In genomic region chr10:29175656-29176055, GRCm38 (mm10) we compare ENCODE assay signal across 32 mouse cellular contexts. TPM values are rescaled to one million over a fixed set of nuclear protein-coding genes. Genes with fewer than 3 reads are reported as not detected.
DNase-seq lines count a peak whose midpoint lies in the region; ATAC-seq and TF ChIP-seq lines count a peak whose summit lies in the region.
"Had no signal": no experiment of that assay in that cellular context is flagged by ENCODE, and none has a peak within 500 bp of the region (broad histone marks: within the 10 kb centered on the region; RNA-seq: fewer than 3 reads in every experiment).

No protein-coding gene starts in this region.

- WGBS in embryonic facial prominence, embryonic 11.5 days, result 69% methylated on average over 3 of the region's 3 CpGs
- 69% methylated on average over 3 of the region's 3 CpGs for WGBS in embryonic facial prominence, embryonic 10.5 days
- WGBS in forebrain, embryonic 16.5 days, result 58% methylated on average over 3 of the region's 3 CpGs
- WGBS in forebrain, embryonic 11.5 days, result 81% methylated on average over 3 of the region's 3 CpGs

- peak; percentile 3 for DNase-seq in embryonic facial prominence, embryonic 11.5 days (ENCODE audit: low spot score)
- DNase-seq in embryonic facial prominence, embryonic 10.5 days (ENCODE audit: low spot score), result no peak
- no peak for DNase-seq in forebrain, embryonic 11.5 days (ENCODE audit: low spot score)
- peak; percentile 56 for DNase-seq in brain, embryonic 14.5 days (ENCODE audit: low read depth)
- DNase-seq in layer of hippocampus, adult 2 months (ENCODE audit: low spot score in 2 of 2), result peak in 1 of 2 experiments; percentile 43
- no peak for DNase-seq in cerebellum, adult 11-12 months
- DNase-seq: adrenal gland, adult 8-10 months; adrenal gland, postnatal 25 days; cerebellum, adult 2 months; cerebellum, adult 9-11 months; cerebellum, postnatal 25 days; gastrocnemius, postnatal 25 days; heart, adult 18-20 months; heart, postnatal 10 days; heart, postnatal 36 days; kidney, adult 18-20 months had no signal

- H3K9ac ChIP-seq in embryonic facial prominence, embryonic 11.5 days (replicated peaks; ENCODE audit: low read length), result no peak overlapping the region
- no peak overlapping the region for H3K9ac ChIP-seq in forebrain, embryonic 16.5 days (replicated peaks; ENCODE audit: low read depth, low read length)
- H3K9ac ChIP-seq in forebrain, embryonic 11.5 days (ENCODE audit: low read length), result no peak overlapping the region
- H3K9ac ChIP-seq: embryonic facial prominence, embryonic 12.5 days; embryonic facial prominence, embryonic 15.5 days; heart, embryonic 12.5 days; heart, embryonic 15.5 days; hindbrain, embryonic 13.5 days had no signal

- H3K4me2 ChIP-seq in embryonic facial prominence, embryonic 11.5 days (ENCODE audit: low read depth, low read length), result no peak overlapping the region
- no peak overlapping the region for H3K4me2 ChIP-seq in forebrain, embryonic 16.5 days (ENCODE audit: low read length)
- no peak overlapping the region for H3K4me2 ChIP-seq in forebrain, embryonic 11.5 days (ENCODE audit: low read depth, low read length, severe bottlenecking)
- H3K4me2 ChIP-seq: embryonic facial prominence, embryonic 12.5 days; embryonic facial prominence, embryonic 15.5 days; heart, embryonic 12.5 days; heart, embryonic 15.5 days; hindbrain, embryonic 13.5 days had no signal

- no peaks in the 10 kb centered on the region for H3K36me3 ChIP-seq in embryonic facial prominence, embryonic 11.5 days (replicated peaks; ENCODE audit: control insufficient read depth, insufficient read depth, low read depth, low read length)
- peaks cover 14% of the 10 kb centered on the region for H3K36me3 ChIP-seq in embryonic facial prominence, embryonic 10.5 days (replicated peaks)
- peaks cover 31% of the 10 kb centered on the region for H3K36me3 ChIP-seq in forebrain, embryonic 16.5 days (ENCODE audit: control insufficient read depth, insufficient read depth)
- peaks cover 5% of the 10 kb centered on the region; the same call in 1 of the 2 replicates for H3K36me3 ChIP-seq in forebrain, embryonic 11.5 days (ENCODE audit: control insufficient read depth, insufficient read depth, low read length)
- H3K36me3 ChIP-seq: embryonic facial prominence, embryonic 12.5 days; embryonic facial prominence, embryonic 15.5 days; heart, embryonic 12.5 days; heart, embryonic 15.5 days had no signal

- H3K4me1 ChIP-seq in embryonic facial prominence, embryonic 11.5 days (ENCODE audit: control insufficient read depth, insufficient read depth, low read length), result no peaks in the 10 kb centered on the region
- H3K4me1 ChIP-seq in embryonic facial prominence, embryonic 10.5 days, result no peaks in the 10 kb centered on the region
- no peaks in the 10 kb centered on the region; the same call in none of the 2 replicates for H3K4me1 ChIP-seq in forebrain, embryonic 16.5 days (replicated peaks; ENCODE audit: control insufficient read depth, insufficient read depth, low read length)
- H3K4me1 ChIP-seq in forebrain, embryonic 11.5 days (replicated peaks; ENCODE audit: control insufficient read depth, insufficient read depth, low read length), result no peaks in the 10 kb centered on the region
- H3K4me1 ChIP-seq: embryonic facial prominence, embryonic 12.5 days; embryonic facial prominence, embryonic 15.5 days; heart, embryonic 12.5 days; heart, embryonic 15.5 days; hindbrain, embryonic 10.5 days had no signal

- no peak for ATAC-seq in embryonic facial prominence, embryonic 11.5 days (replicated peaks; ENCODE audit: insufficient number of reproducible peaks, low FRiP score, low TSS enrichment, low read depth)
- ATAC-seq in forebrain, embryonic 16.5 days, result peak; percentile 55
- no peak for ATAC-seq in forebrain, embryonic 11.5 days (replicated peaks; ENCODE audit: low FRiP score)
- ATAC-seq in activated CD4-positive, CD25-positive, alpha-beta regulatory T cell, adult 4 months, result no peak
- ATAC-seq: CD4-positive, CD25-positive, alpha-beta regulatory T cell, adult 4 months; hindbrain, postnatal 0 days; inflammation-experienced regulatory T-cells, adult 6 months; intestine, embryonic 16.5 days had no signal

- no peaks in the 10 kb centered on the region for H3K27me3 ChIP-seq in embryonic facial prominence, embryonic 11.5 days (ENCODE audit: control insufficient read depth, insufficient read depth, low read length)
- H3K27me3 ChIP-seq in embryonic facial prominence, embryonic 10.5 days (replicated peaks; ENCODE audit: low read depth, poor library complexity, severe bottlenecking), result no peaks in the 10 kb centered on the region
- no peaks in the 10 kb centered on the region for H3K27me3 ChIP-seq in forebrain, embryonic 16.5 days (replicated peaks; ENCODE audit: control insufficient read depth, insufficient read depth, low read length)
- H3K27me3 ChIP-seq in forebrain, embryonic 11.5 days (ENCODE audit: control insufficient read depth, insufficient read depth, low read length), result no peaks in the 10 kb centered on the region
- H3K27me3 ChIP-seq: embryonic facial prominence, embryonic 12.5 days; embryonic facial prominence, embryonic 15.5 days; heart, embryonic 12.5 days; heart, embryonic 15.5 days; hindbrain, embryonic 13.5 days had no signal

- TF ChIP-seq POLR2A in brain, embryonic 14.5 days (IDR thresholded peaks at IDR 0.05; ENCODE audit: borderline replicate concordance, extremely low read depth, insufficient read depth, insufficient read length, poor library complexity, severe bottlenecking), result no peak

- no peaks in the 10 kb centered on the region for H3K9me3 ChIP-seq in embryonic facial prominence, embryonic 11.5 days (replicated peaks; ENCODE audit: control insufficient read depth, low read length)
- H3K9me3 ChIP-seq in embryonic facial prominence, embryonic 10.5 days, result peaks cover 5% of the 10 kb centered on the region; the same call in 1 of the 2 replicates
- peaks cover 9% of the 10 kb centered on the region; the same call in 1 of the 2 replicates for H3K9me3 ChIP-seq in forebrain, embryonic 16.5 days (ENCODE audit: control insufficient read depth, low read length)
- peaks cover 4% of the 10 kb centered on the region; the same call in 1 of the 2 replicates for H3K9me3 ChIP-seq in forebrain, embryonic 11.5 days (ENCODE audit: control insufficient read depth, low read length)
- H3K9me3 ChIP-seq: embryonic facial prominence, embryonic 12.5 days; embryonic facial prominence, embryonic 15.5 days; heart, embryonic 12.5 days; heart, embryonic 15.5 days had no signal

- no peak for TF ChIP-seq CTCF in brain, embryonic 14.5 days (IDR thresholded peaks at IDR 0.05; ENCODE audit: borderline replicate concordance, extremely low read depth, insufficient read depth, insufficient read length)
- no peak for TF ChIP-seq CTCF in layer of hippocampus, adult 2 months (conservative IDR thresholded peaks at IDR 0.05)

- no peak overlapping the region for H3K27ac ChIP-seq in embryonic facial prominence, embryonic 11.5 days (replicated peaks; ENCODE audit: low read depth, low read length)
- H3K27ac ChIP-seq in embryonic facial prominence, embryonic 10.5 days (replicated peaks), result no peak overlapping the region
- H3K27ac ChIP-seq in forebrain, embryonic 16.5 days (ENCODE audit: low read length), result no peak overlapping the region
- no peak overlapping the region for H3K27ac ChIP-seq in forebrain, embryonic 11.5 days (ENCODE audit: low read depth, low read length)
- H3K27ac ChIP-seq in layer of hippocampus, adult 2 months, result peak overlapping the region; percentile 72
- H3K27ac ChIP-seq: embryonic facial prominence, embryonic 12.5 days; embryonic facial prominence, embryonic 15.5 days; heart, embryonic 15.5 days; hindbrain, embryonic 10.5 days; hindbrain, embryonic 13.5 days; hindbrain, postnatal 0 days had no signal

- H3K4me3 ChIP-seq in embryonic facial prominence, embryonic 11.5 days (ENCODE audit: low read depth, low read length), result no peak overlapping the region
- H3K4me3 ChIP-seq in embryonic facial prominence, embryonic 10.5 days, result no peak overlapping the region
- H3K4me3 ChIP-seq in forebrain, embryonic 16.5 days (replicated peaks; ENCODE audit: low read length), result no peak overlapping the region
- no peak overlapping the region for H3K4me3 ChIP-seq in forebrain, embryonic 11.5 days (ENCODE audit: low read depth, low read length)
- no peak overlapping the region for H3K4me3 ChIP-seq in layer of hippocampus, adult 2 months
- H3K4me3 ChIP-seq: embryonic facial prominence, embryonic 12.5 days; embryonic facial prominence, embryonic 15.5 days; heart, embryonic 12.5 days; heart, embryonic 15.5 days; hindbrain, embryonic 10.5 days; hindbrain, embryonic 13.5 days had no signal

RNA-seq across cellular contexts. Expression of gene Gm49353, which starts 23.1 kb away (rescaled TPM):
- polyA plus RNA-seq in embryonic facial prominence, embryonic 11.5 days (2014; fragmentation: Nextera tagmentation; extraction: Ambion mirVana), result 1.1 TPM in 1 of 2 replicates, not detected in the other
- 0.35 TPM in 1 of 2 replicates, not detected in the other for polyA plus RNA-seq in embryonic facial prominence, embryonic 10.5 days (2016; fragmentation: Nextera tagmentation; extraction: Ambion mirVana)
- 16.3 and 18.5 TPM in 2 replicates for polyA plus RNA-seq in forebrain, embryonic 16.5 days (2015; fragmentation: Nextera tagmentation; extraction: Ambion mirVana)
- polyA plus RNA-seq in forebrain, embryonic 11.5 days (2014; fragmentation: Nextera tagmentation; extraction: Ambion mirVana), result 4.5 and 5.3 TPM in 2 replicates
- 8.7 and 19.1 TPM in 2 replicates for polyA plus RNA-seq in brain, embryonic 14.5 days (2012; rRNA removed)
- total RNA-seq in layer of hippocampus, adult 2 months (2021), result 10 to 100 TPM; 28.0 to 29.8 TPM
- polyA plus RNA-seq in activated CD4-positive, CD25-positive, alpha-beta regulatory T cell, adult 4 months (2017; shearing (Covaris generic)), result not detected
- total RNA-seq: adrenal gland, postnatal 25 days; common myeloid progenitor, adult 5-6 weeks; gastrocnemius, adult 8-10 months; heart, adult 18-20 months; heart, postnatal 10 days; heart, postnatal 36 days; MEL had no signal
- polyA plus RNA-seq: CD4-positive, CD25-positive, alpha-beta regulatory T cell, adult 4 months; gonadal fat pad, adult 2 months; heart, embryonic 12.5 days; heart, embryonic 15.5 days; inflammation-experienced regulatory T-cells, adult 6 months had no signal

RNA-seq across cellular contexts. Expression of gene Soga3, which starts 32.0 kb away (rescaled TPM):
- 7.8 and 10.0 TPM in 2 replicates for polyA plus RNA-seq in embryonic facial prominence, embryonic 11.5 days (2014; fragmentation: Nextera tagmentation; extraction: Ambion mirVana)
- polyA plus RNA-seq in embryonic facial prominence, embryonic 10.5 days (2016; fragmentation: Nextera tagmentation; extraction: Ambion mirVana), result 6.3 and 7.8 TPM in 2 replicates
- 101 and 106 TPM in 2 replicates for polyA plus RNA-seq in forebrain, embryonic 16.5 days (2015; fragmentation: Nextera tagmentation; extraction: Ambion mirVana)
- 28.7 and 29.8 TPM in 2 replicates for polyA plus RNA-seq in forebrain, embryonic 11.5 days (2014; fragmentation: Nextera tagmentation; extraction: Ambion mirVana)
- 79.8 and 102 TPM in 2 replicates for polyA plus RNA-seq in brain, embryonic 14.5 days (2012; rRNA removed)
- 100 to 1,000 TPM; 176 to 178 TPM for total RNA-seq in layer of hippocampus, adult 2 months (2021)
- not detected for polyA plus RNA-seq in activated CD4-positive, CD25-positive, alpha-beta regulatory T cell, adult 4 months (2017; shearing (Covaris generic))
- total RNA-seq: common myeloid progenitor, adult 5-6 weeks; gastrocnemius, adult 8-10 months; heart, adult 18-20 months; heart, postnatal 10 days; heart, postnatal 36 days; MEL had no signal
- polyA plus RNA-seq: CD4-positive, CD25-positive, alpha-beta regulatory T cell, adult 4 months; inflammation-experienced regulatory T-cells, adult 6 months had no signal

RNA-seq across cellular contexts. Expression of gene 9330159F19Rik, which starts 35.8 kb away (rescaled TPM):
- polyA plus RNA-seq in embryonic facial prominence, embryonic 11.5 days (2014; fragmentation: Nextera tagmentation; extraction: Ambion mirVana), result 2.4 and 2.8 TPM in 2 replicates
- polyA plus RNA-seq in embryonic facial prominence, embryonic 10.5 days (2016; fragmentation: Nextera tagmentation; extraction: Ambion mirVana), result 1.4 and 1.7 TPM in 2 replicates
- 48.2 and 48.7 TPM in 2 replicates for polyA plus RNA-seq in forebrain, embryonic 16.5 days (2015; fragmentation: Nextera tagmentation; extraction: Ambion mirVana)
- polyA plus RNA-seq in forebrain, embryonic 11.5 days (2014; fragmentation: Nextera tagmentation; extraction: Ambion mirVana), result 6.8 and 9.1 TPM in 2 replicates
- 55.9 and 70.9 TPM in 2 replicates for polyA plus RNA-seq in brain, embryonic 14.5 days (2012; rRNA removed)
- 10 to 100 TPM; 78.0 to 82.9 TPM for total RNA-seq in layer of hippocampus, adult 2 months (2021)
- under 1 TPM in 1 of 2 experiments, not detected in 1; 0.17 TPM for polyA plus RNA-seq in activated CD4-positive, CD25-positive, alpha-beta regulatory T cell, adult 4 months (2017; shearing (Covaris generic))
- total RNA-seq: common myeloid progenitor, adult 5-6 weeks; MEL had no signal
- polyA plus RNA-seq: CD4-positive, CD25-positive, alpha-beta regulatory T cell, adult 4 months; inflammation-experienced regulatory T-cells, adult 6 months had no signal

Comparison
In these comparisons a context has a peak if more than half of its experiments do, and no peak if none do; other contexts are left out.
1. DNase-seq: peak in embryonic facial prominence, embryonic 11.5 days (single experiment) and brain, embryonic 14.5 days (single experiment); none in embryonic facial prominence, embryonic 10.5 days (single experiment), forebrain, embryonic 11.5 days (single experiment) and cerebellum, adult 11-12 months (single experiment).